Mouse (Mus musculus) liver, embryonic 13.5 days (tissue): Measurements from ENCODE around the gene Fcgr4. TPM values are rescaled to one million over a fixed set of nuclear protein-coding genes. Genes with fewer than 3 reads are reported as not detected.
"Not testable (repeated sequence)": the region's sequence is repeated elsewhere in the genome, so short reads cannot be mapped to it uniquely, and the experiment has no call there.

Source experiments
- ATAC-seq: fragments of 200-750 bp; cut with Nextera tagmentation; 2 replicates; pipeline ENCODE4 v1.8.0; 2017; ENCODE audit warnings: low read depth, mild to moderate bottlenecking, moderate number of reproducible peaks, moderate library complexity
- DNase-seq: peaks from one replicate; pipeline ENCODE4 v3.0.0; 2022
- H3K27ac ChIP-seq: fragments of 300-500 bp; sonication (generic); 2 replicates; pipeline ENCODE4 v1.5.1; 2015; ENCODE audit warnings: moderate library complexity, mild to moderate bottlenecking, inconsistent platforms
- H3K27me3 ChIP-seq: fragments of 300-500 bp; sonication (generic); 2 replicates; pipeline ENCODE4 v1.6.1; 2015; ENCODE audit warnings: mild to moderate bottlenecking, inconsistent platforms
- H3K36me3 ChIP-seq: fragments of 300-500 bp; sonication (generic); 2 replicates; pipeline ENCODE4 v1.6.1; 2015; ENCODE audit warnings: mild to moderate bottlenecking, inconsistent platforms
- H3K4me1 ChIP-seq: fragments of 300-500 bp; sonication (generic); replicated peaks from 2 replicates; pipeline ENCODE4 v1.6.1; 2015; ENCODE audit warnings: inconsistent platforms
- H3K4me2 ChIP-seq: fragments of 300-500 bp; sonication (generic); 2 replicates; pipeline ENCODE4 v1.6.1; 2015; ENCODE audit warnings: inconsistent platforms, mild to moderate bottlenecking, moderate library complexity
- H3K4me3 ChIP-seq: fragments of 300-500 bp; sonication (generic); replicated peaks from 2 replicates; pipeline ENCODE4 v1.5.1; 2015; ENCODE audit warnings: mild to moderate bottlenecking, inconsistent platforms
- H3K9ac ChIP-seq: fragments of 300-500 bp; sonication (generic); 2 replicates; pipeline ENCODE4 v1.6.1; 2015; ENCODE audit warnings: mild to moderate bottlenecking, inconsistent platforms
- H3K9me3 ChIP-seq: fragments of 300-500 bp; sonication (generic); replicated peaks from 2 replicates; pipeline ENCODE4 v1.6.1; 2016; ENCODE audit warnings: inconsistent platforms
- WGBS: fragments of 180-500 bp; shearing (Covaris S2); methylation state at CpG from one replicate; pipeline ENCODE4 v1.1.7; 2015; ENCODE audit not compliant: insufficient replicate concordance; 5-methylcytosine and 5-hydroxymethylcytosine counted together
- polyA plus RNA-seq: library from polyadenylated mRNA; unstranded; fragments of >200 nt; fragmentation: Nextera tagmentation; extraction: Ambion mirVana; gene quantifications from 2 replicates; pipeline ENCODE4 v1.2.1, GENCODE M21; 2015

The Fcgr4 gene
- polyA plus RNA-seq, 1 experiment from 2014 or later = 2.4 TPM

DNA sequence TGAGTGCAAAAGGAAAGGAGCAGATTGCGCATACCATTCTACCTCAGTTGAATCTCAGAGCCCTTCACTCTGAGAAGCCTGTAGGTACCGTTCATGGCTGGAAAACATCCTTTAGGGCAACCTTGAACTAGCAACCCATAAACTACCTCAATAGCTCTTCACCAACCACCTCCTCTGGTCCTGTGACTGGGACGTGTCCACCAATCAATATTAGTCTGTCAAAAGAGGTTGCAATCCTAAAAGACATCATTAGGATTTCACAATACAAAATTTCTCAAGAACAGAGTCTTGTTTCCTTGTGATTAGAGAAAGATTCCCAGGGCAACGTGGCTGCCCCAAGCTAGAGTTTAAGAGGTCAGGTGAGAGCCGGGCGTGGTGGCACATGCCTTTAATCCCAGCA lies 34.6 kb downstream of the Fcgr4 start:
- DNase-seq (no peak), ATAC-seq (no peak)
- Histone ChIP-seq H3K9me3 (no peaks in the 10 kb centered on the region), H3K4me2 (no peak overlapping the region), H3K4me3 (no peak overlapping the region), H3K27ac (no peak overlapping the region), H3K36me3 (no peaks in the 10 kb centered on the region), H3K27me3 (no peaks in the 10 kb centered on the region), H3K9ac (no peak overlapping the region), H3K4me1 (peaks cover 4% of the 10 kb centered on the region; the same call in 1 of the 2 replicates)
- WGBS = 68% methylated on average over 6 of the region's 6 CpGs

DNA sequence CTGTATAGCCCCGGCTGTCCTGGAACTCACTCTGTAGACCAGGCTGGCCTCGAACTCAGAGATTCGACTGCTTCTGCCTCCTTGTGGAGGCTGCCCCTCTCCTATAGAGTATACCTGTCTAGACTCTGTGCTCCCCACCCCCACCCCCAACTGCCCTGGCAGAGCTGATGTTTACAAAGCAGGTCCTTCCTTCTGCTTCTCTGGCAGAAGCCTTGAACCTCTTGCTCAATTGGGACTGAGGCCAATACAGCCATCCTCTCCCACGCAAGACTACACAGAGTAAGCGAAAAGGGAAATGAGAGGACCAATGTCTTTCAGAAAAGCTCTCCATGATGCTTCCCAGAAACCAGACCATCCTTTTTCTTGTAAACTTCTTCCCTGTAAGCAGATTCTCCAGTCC lies 38.5 kb downstream of the Fcgr4 start:
- H3K4me2 ChIP-seq = no peak overlapping the region

GRCm38 (mm10) chr1:171059203-171059602 lies 40.5 kb downstream of the Fcgr4 start:
- peak overlapping the region; percentile 36 for H3K27ac ChIP-seq
- H3K4me3 ChIP-seq = peak overlapping the region; percentile 9; the same call in 1 of the 2 replicates
- 18% methylated on average over 2 of the region's 2 CpGs for WGBS
- no peaks in the 10 kb centered on the region for H3K9me3 ChIP-seq
- peaks cover 7% of the 10 kb centered on the region for H3K27me3 ChIP-seq
- DNase-seq (no peak), ATAC-seq (no peak)
- no peaks in the 10 kb centered on the region for H3K36me3 ChIP-seq
- no peak overlapping the region for H3K4me2 ChIP-seq
- no peak overlapping the region for H3K9ac ChIP-seq
- peaks cover 31% of the 10 kb centered on the region for H3K4me1 ChIP-seq

More for the DNA sequence above, 38.5 kb downstream of the Fcgr4 start:
- DNase-seq = no peak
- no peak overlapping the region for H3K27ac ChIP-seq
- WGBS = 72% methylated on average over 5 of the region's 5 CpGs
- no peak for ATAC-seq
- H3K9ac ChIP-seq = no peak overlapping the region
- peaks cover 26% of the 10 kb centered on the region for H3K4me1 ChIP-seq
- no peaks in the 10 kb centered on the region for H3K9me3 ChIP-seq
- no peaks in the 10 kb centered on the region for H3K36me3 ChIP-seq
- no peak overlapping the region for H3K4me3 ChIP-seq
- H3K27me3 ChIP-seq = no peaks in the 10 kb centered on the region

DNA sequence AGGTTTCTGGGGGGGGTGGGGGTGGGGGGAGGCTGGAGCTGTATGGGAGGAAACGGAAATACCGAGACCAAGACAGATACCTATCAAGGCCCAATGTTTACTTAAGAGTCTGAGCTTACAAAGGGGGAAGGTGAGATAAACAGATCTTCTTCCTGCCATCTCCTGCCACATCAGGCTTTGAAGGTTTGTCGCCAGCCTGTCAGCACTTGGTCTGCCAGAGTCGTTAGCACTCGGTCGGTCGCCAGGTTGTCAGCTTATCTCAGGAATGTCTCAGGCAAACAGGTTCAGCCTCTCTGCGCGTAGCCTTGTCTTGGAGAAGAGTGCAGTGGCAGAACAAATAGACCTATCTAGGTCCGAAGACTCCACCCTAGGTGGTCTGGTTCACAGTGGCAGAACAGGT lies 41.7 kb downstream of the Fcgr4 start:
- Histone ChIP-seq H3K9ac (no peak overlapping the region), H3K4me2 (peak overlapping the region; percentile 40)

DNA sequence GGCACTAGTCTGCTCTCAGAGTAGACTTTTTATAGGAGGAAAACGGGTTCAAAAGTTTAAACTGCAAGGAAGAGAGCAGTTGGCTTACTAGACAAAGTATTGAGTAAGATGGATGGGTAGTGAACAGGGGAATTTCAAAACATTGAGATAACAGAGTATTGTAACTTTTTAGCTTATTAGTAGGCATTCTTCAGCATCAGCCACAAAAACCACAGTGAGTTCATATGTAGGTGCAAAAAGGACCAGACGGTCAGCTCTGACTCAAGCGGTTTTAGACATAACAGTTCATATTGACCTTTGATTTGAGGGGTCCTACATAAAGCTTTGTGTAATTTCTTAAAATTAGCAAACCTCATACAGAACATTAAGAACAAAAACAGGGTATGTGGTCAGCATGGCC lies 42.8 kb downstream of the Fcgr4 start:
- Histone ChIP-seq H3K4me2 (no peak overlapping the region), H3K36me3 (no peaks in the 10 kb centered on the region), H3K9ac (no peak overlapping the region), H3K4me1 (peaks cover 43% of the 10 kb centered on the region), H3K27ac (no peak overlapping the region), H3K4me3 (no peak overlapping the region), H3K9me3 (no peaks in the 10 kb centered on the region), H3K27me3 (peaks cover 23% of the 10 kb centered on the region)
- WGBS = 62% methylated on average over 3 of the region's 3 CpGs
- no peak for DNase-seq
- ATAC-seq = no peak

More for the DNA sequence above, 41.7 kb downstream of the Fcgr4 start:
- H3K9me3 ChIP-seq = no peaks in the 10 kb centered on the region
- no peak overlapping the region for H3K4me3 ChIP-seq
- ATAC-seq = no peak
- WGBS = 6% methylated on average over 10 of the region's 10 CpGs
- DNase-seq = no peak
- H3K27me3 ChIP-seq = peaks cover 16% of the 10 kb centered on the region
- H3K4me1 ChIP-seq = peaks cover 37% of the 10 kb centered on the region
- peak overlapping the region; percentile 40; the same call in 1 of the 2 replicates for H3K27ac ChIP-seq
- no peaks in the 10 kb centered on the region for H3K36me3 ChIP-seq

DNA sequence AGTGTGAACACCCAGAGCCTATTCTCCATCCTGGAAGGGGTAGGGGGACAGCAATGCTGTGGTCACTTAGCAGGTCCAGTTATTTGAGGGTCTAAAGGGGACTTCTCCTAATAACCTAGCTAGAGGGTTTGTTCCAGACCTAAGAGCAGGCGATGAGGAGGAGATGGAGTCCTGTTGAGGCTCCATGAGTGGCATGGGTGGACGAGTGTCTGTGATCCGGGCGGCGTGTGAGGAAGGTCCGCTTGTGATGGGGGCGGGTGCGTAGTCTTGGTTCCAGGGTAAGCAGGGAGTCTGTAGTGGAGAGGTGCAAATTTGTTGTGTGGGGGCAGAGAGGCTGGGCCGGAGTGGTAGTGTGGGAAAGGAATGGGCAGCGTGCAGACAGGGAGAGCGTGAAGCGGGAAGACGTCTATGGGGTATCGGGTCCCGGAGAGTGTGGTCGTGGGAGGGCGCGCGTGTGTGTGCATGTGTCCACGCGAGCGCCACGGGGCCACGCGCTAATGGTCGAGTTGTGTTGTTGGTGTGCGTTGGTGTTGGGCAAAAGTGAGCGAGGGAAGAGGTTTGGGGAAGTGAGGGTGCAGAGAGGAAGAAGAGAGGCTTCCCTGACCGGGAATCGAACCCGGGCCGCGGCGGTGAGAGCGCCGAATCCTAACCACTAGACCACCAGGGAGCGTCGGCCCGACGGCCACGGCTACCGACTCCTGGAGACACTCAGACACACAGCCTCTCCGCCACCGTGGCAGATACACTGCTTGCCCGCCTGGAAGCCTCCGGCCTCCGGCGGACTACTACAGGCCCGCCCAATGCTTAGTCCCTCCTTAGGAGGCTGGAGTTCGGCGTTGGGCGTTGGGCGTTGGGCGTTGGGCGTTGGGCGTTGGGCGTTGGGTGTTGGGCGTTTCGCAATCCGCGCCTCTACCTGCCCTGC lies 45.1 kb downstream of the Fcgr4 start:
- not testable (repeated sequence) for H3K9me3 ChIP-seq, DNase-seq, H3K36me3 ChIP-seq
- ATAC-seq = peak; percentile 78
- Histone ChIP-seq H3K27ac (peak overlapping the region; percentile 2; the same call in 1 of the 2 replicates), H3K4me2 (peak overlapping the region; percentile 61), H3K4me1 (peaks cover 36% of the 10 kb centered on the region), H3K4me3 (peak overlapping the region; percentile 51), H3K9ac (peak overlapping the region; percentile 53), H3K27me3 (peaks cover 27% of the 10 kb centered on the region)
- 8% methylated on average over 40 of the region's 61 CpGs for WGBS

DNA sequence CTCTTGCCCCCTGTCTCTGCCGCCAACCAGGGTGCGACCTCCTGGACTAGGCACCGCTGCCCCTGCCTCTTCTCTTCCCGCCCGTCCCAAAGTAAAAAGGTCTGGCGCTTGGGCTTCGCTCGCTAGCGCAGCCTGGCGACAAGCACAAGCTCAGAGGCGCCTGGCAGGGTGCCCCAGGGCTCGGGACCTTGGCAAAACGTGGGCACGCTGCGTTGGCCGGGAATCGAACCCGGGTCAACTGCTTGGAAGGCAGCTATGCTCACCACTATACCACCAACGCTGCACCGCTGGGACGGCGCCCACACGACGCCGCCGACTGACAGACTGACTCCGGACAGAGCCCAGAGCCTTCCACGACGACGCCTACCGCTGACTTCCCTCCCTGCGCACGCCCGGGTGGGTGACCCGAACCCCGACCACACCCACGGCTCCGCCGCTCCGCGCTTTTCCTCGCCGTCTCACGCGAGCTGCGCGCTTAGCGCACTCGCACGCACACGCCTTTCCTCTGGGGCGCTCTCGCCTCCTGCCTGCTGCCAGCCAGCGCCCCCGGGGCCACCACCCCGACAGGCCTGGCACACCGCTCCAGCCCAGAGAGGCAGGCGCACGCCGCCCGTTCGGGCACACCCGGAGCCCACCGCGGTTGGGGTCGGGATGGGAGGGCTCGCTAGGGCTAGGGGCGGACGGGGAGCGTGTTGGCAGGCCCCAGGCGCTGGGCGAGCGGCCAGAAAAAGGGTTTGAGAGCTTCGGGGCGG lies 45.9 kb downstream of the Fcgr4 start, which contains the start of gene Fcgr3:
TSS of gene Fcgr3 (minus strand) at position 445 of the 752 bp plus-strand sequence.
- Histone ChIP-seq H3K4me1 (peaks cover 31% of the 10 kb centered on the region), H3K4me2 (peak within 1 kb of the TSS; percentile 62), H3K4me3 (peak within 1 kb of the TSS; percentile 51), H3K9ac (peak within 1 kb of the TSS; percentile 53), H3K27ac (peak within 1 kb of the TSS; percentile 2; the same call in 1 of the 2 replicates), H3K27me3 (peaks cover 31% of the 10 kb centered on the region)
- DNase-seq (peak; percentile 78), ATAC-seq (peak; percentile 73)
- H3K9me3 ChIP-seq, H3K36me3 ChIP-seq: not testable (repeated sequence)
- WGBS = under 1% methylated on average over 44 of the region's 75 CpGs

DNA sequence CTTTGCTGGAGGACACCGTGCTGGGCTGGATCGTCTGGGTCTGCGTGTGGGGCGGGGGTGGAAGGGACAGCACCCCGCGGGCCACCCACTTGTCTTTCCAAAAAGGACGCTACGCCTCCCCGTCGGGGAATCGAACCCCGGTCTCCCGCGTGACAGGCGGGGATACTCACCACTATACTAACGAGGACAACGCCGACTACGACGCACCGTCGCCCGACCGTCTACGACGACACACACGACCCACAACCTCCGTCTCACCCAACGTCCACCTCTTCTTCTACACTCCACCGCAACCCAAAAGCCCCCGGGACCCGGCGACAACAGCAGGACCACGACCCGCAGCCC lies 46.5 kb downstream of the Fcgr4 start:
- H3K27me3 ChIP-seq = peaks cover 36% of the 10 kb centered on the region
- peak; percentile 44 for ATAC-seq
- H3K4me3 ChIP-seq = peak overlapping the region; percentile 49
- 1% methylated on average over 22 of the region's 35 CpGs for WGBS
- H3K9ac ChIP-seq, DNase-seq, H3K27ac ChIP-seq, H3K9me3 ChIP-seq, H3K36me3 ChIP-seq: not testable (repeated sequence)
- peak overlapping the region; percentile 62 for H3K4me2 ChIP-seq
- peaks cover 29% of the 10 kb centered on the region for H3K4me1 ChIP-seq

DNA sequence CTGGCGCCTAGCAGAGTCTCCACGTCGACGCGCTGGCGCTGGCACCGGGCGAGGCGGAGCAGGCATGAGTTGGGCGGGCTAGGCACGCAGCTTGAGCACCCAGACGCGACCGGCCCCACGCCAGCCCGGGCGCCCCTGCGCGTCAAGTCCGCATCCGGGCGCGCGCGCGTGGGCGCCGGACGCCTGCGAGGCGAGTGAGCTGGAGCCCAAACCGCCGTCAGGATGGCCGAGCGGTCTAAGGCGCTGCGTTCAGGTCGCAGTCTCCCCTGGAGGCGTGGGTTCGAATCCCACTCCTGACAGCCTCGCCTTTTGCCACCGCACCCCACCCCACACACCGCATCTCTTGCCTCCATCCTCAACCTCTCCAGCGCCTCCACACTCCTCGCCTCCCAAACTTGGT lies 47.0 kb downstream of the Fcgr4 start:
- peak overlapping the region; percentile 42 for H3K4me3 ChIP-seq
- peaks cover 38% of the 10 kb centered on the region for H3K27me3 ChIP-seq
- ATAC-seq (peak; percentile 5), DNase-seq (peak; percentile 66)
- peaks cover 23% of the 10 kb centered on the region for H3K4me1 ChIP-seq
- not testable (repeated sequence) for H3K9ac ChIP-seq, H3K36me3 ChIP-seq, H3K9me3 ChIP-seq, H3K27ac ChIP-seq
- 3% methylated on average over 31 of the region's 45 CpGs for WGBS
- H3K4me2 ChIP-seq = peak overlapping the region; percentile 57

- not testable (repeated sequence) for H3K4me3 ChIP-seq, H3K27ac ChIP-seq, H3K9me3 ChIP-seq, H3K9ac ChIP-seq, H3K4me2 ChIP-seq, H3K36me3 ChIP-seq, DNase-seq
- peaks cover 44% of the 10 kb centered on the region for H3K27me3 ChIP-seq
- peak; percentile 74 for ATAC-seq
- H3K4me1 ChIP-seq = peaks cover 17% of the 10 kb centered on the region
- WGBS = 11% methylated on average over 3 of the region's 10 CpGs
Measured at GRCm38 (mm10) chr1:171066583-171066982, 47.9 kb downstream of the Fcgr4 start.

- Histone ChIP-seq H3K27me3 (peaks cover 44% of the 10 kb centered on the region), H3K4me1 (peaks cover 17% of the 10 kb centered on the region)
- not testable (repeated sequence) for H3K36me3 ChIP-seq, ATAC-seq, H3K9me3 ChIP-seq, H3K4me3 ChIP-seq, DNase-seq, H3K4me2 ChIP-seq, H3K27ac ChIP-seq, H3K9ac ChIP-seq
- 30% methylated on average over 5 of the region's 5 CpGs for WGBS
Measured at GRCm38 (mm10) chr1:171067928-171068327, 49.2 kb downstream of the Fcgr4 start.
